Mouse (Mus musculus): Measurements from ENCODE around the gene Foxs1. TPM values are rescaled to one million over a fixed set of nuclear protein-coding genes. Genes with fewer than 3 reads are reported as not detected.

Gene Foxs1
- polyA plus RNA-seq, 1 experiment: not detected

GRCm38 (mm10) chr2:152899011-152899410, 34.0 kb downstream of the Foxs1 start:
- H3K27me3 ChIP-seq (ENCODE audit: control insufficient read depth): peaks cover 3% of the 10 kb centered on the region
- peaks cover 1% of the 10 kb centered on the region; the same call in 1 of the 2 replicates for H3K4me1 ChIP-seq (ENCODE audit: control insufficient read depth)
- H3K4me3 ChIP-seq (replicated peaks): no peak overlapping the region
- peaks cover 54% of the 10 kb centered on the region for H3K36me3 ChIP-seq (ENCODE audit: control insufficient read depth)
- TF ChIP-seq GATA1 (IDR thresholded peaks at IDR 0.05; ENCODE audit: low read length): no peak
- no peak for TF ChIP-seq TAL1 (IDR thresholded peaks at IDR 0.05; ENCODE audit: low read length)
- H3K9me3 ChIP-seq (ENCODE audit: control insufficient read depth, low read length): no peaks in the 10 kb centered on the region; the same call in 1 of the 2 replicates

GRCm38 (mm10) chr2:152896926-152897325, 36.1 kb downstream of the Foxs1 start:
- peaks cover 74% of the 10 kb centered on the region for H3K36me3 ChIP-seq (ENCODE audit: control insufficient read depth)
- H3K4me1 ChIP-seq (ENCODE audit: control insufficient read depth): peaks cover 1% of the 10 kb centered on the region; the same call in 1 of the 2 replicates
- H3K9me3 ChIP-seq (ENCODE audit: control insufficient read depth, low read length): peaks cover 2% of the 10 kb centered on the region; the same call in 1 of the 2 replicates
- peaks cover 3% of the 10 kb centered on the region for H3K27me3 ChIP-seq (ENCODE audit: control insufficient read depth)
- H3K4me3 ChIP-seq (replicated peaks): no peak overlapping the region
- TF ChIP-seq TAL1 (IDR thresholded peaks at IDR 0.05; ENCODE audit: low read length) (no peak), GATA1 (IDR thresholded peaks at IDR 0.05; ENCODE audit: low read length) (no peak)

- Histone ChIP-seq H3K27me3 (ENCODE audit: control insufficient read depth) (no peaks in the 10 kb centered on the region; the same call in 1 of the 2 replicates), H3K36me3 (ENCODE audit: control insufficient read depth) (peaks cover 79% of the 10 kb centered on the region), H3K4me1 (ENCODE audit: control insufficient read depth) (no peaks in the 10 kb centered on the region), H3K9me3 (ENCODE audit: control insufficient read depth, low read length) (peaks cover 2% of the 10 kb centered on the region; the same call in 1 of the 2 replicates), H3K4me3 (replicated peaks) (no peak overlapping the region)
- TF ChIP-seq TAL1 (IDR thresholded peaks at IDR 0.05; ENCODE audit: low read length) (no peak), GATA1 (IDR thresholded peaks at IDR 0.05; ENCODE audit: low read length) (no peak)
Measured at GRCm38 (mm10) chr2:152895834-152896233, 37.2 kb downstream of the Foxs1 start.

GRCm38 (mm10) chr2:152888774-152889173, 44.2 kb downstream of the Foxs1 start:
- H3K9me3 ChIP-seq (ENCODE audit: control insufficient read depth, low read length): peaks cover 2% of the 10 kb centered on the region; the same call in 1 of the 2 replicates
- no peak overlapping the region for H3K4me3 ChIP-seq (replicated peaks)
- peaks cover 97% of the 10 kb centered on the region for H3K36me3 ChIP-seq (ENCODE audit: control insufficient read depth)
- H3K27me3 ChIP-seq (ENCODE audit: control insufficient read depth): no peaks in the 10 kb centered on the region; the same call in 1 of the 2 replicates
- H3K4me1 ChIP-seq (ENCODE audit: control insufficient read depth): no peaks in the 10 kb centered on the region
- TF ChIP-seq GATA1 (IDR thresholded peaks at IDR 0.05; ENCODE audit: low read length) (no peak), TAL1 (IDR thresholded peaks at IDR 0.05; ENCODE audit: low read length) (no peak)

- no peaks in the 10 kb centered on the region for H3K4me1 ChIP-seq (ENCODE audit: control insufficient read depth)
- peaks cover 97% of the 10 kb centered on the region for H3K36me3 ChIP-seq (ENCODE audit: control insufficient read depth)
- no peaks in the 10 kb centered on the region; the same call in 1 of the 2 replicates for H3K27me3 ChIP-seq (ENCODE audit: control insufficient read depth)
- no peak for TF ChIP-seq GATA1 (IDR thresholded peaks at IDR 0.05; ENCODE audit: low read length)
- TF ChIP-seq TAL1 (IDR thresholded peaks at IDR 0.05; ENCODE audit: low read length): no peak
- H3K9me3 ChIP-seq (ENCODE audit: control insufficient read depth, low read length): no peaks in the 10 kb centered on the region
- no peak overlapping the region for H3K4me3 ChIP-seq (replicated peaks)
Measured at GRCm38 (mm10) chr2:152887230-152887629, 45.8 kb downstream of the Foxs1 start.

- Histone ChIP-seq H3K9me3 (ENCODE audit: control insufficient read depth, low read length) (no peaks in the 10 kb centered on the region), H3K27me3 (ENCODE audit: control insufficient read depth) (no peaks in the 10 kb centered on the region), H3K36me3 (ENCODE audit: control insufficient read depth) (peaks cover 99% of the 10 kb centered on the region), H3K4me3 (replicated peaks) (no peak overlapping the region), H3K4me1 (ENCODE audit: control insufficient read depth) (no peaks in the 10 kb centered on the region)
- TF ChIP-seq TAL1 (IDR thresholded peaks at IDR 0.05; ENCODE audit: low read length) (no peak), GATA1 (IDR thresholded peaks at IDR 0.05; ENCODE audit: low read length) (no peak)
Measured at GRCm38 (mm10) chr2:152884101-152884645, 48.8 kb downstream of the Foxs1 start.

Other genes starting within 250 kb of the Foxs1 start
- 0.19 and 0.30 TPM in 2 replicates for gene Mcts2, start 246.2 kb downstream of the Foxs1 start, polyA plus RNA-seq (2012)
- 0.75 and 1.2 TPM in 2 replicates for gene Id1, start 197.0 kb downstream of the Foxs1 start, polyA plus RNA-seq (2012)
- gene Cox4i2, start 179.0 kb downstream of the Foxs1 start, polyA plus RNA-seq (2012): not detected in 2 replicates
- gene Bcl2l1, start 101.5 kb downstream of the Foxs1 start, polyA plus RNA-seq (2012): 212 and 213 TPM in 2 replicates
- 4.9 and 5.7 TPM in 2 replicates for gene Tpx2, start 85.2 kb downstream of the Foxs1 start, polyA plus RNA-seq (2012)
- not detected in 2 replicates for gene Mylk2, start 21.9 kb downstream of the Foxs1 start, polyA plus RNA-seq (2012)
- not detected in 2 replicates for gene Dusp15, start 18.5 kb upstream of the Foxs1 start, polyA plus RNA-seq (2012)
- gene Ttll9, start 29.3 kb upstream of the Foxs1 start, polyA plus RNA-seq (2012): not detected in 2 replicates
- 1.2 and 1.4 TPM in 2 replicates for gene Pdrg1, start 82.2 kb upstream of the Foxs1 start, polyA plus RNA-seq (2012)
- gene Xkr7, start 98.6 kb upstream of the Foxs1 start, polyA plus RNA-seq (2012): not detected in 2 replicates
- 0.02 TPM in 1 of 2 replicates, not detected in the other for gene Ccm2l, start 132.7 kb upstream of the Foxs1 start, polyA plus RNA-seq (2012)
- 0.09 and 0.13 TPM in 2 replicates for gene Hck, start 175.3 kb upstream of the Foxs1 start, polyA plus RNA-seq (2012)
- gene Tm9sf4, start 228.1 kb upstream of the Foxs1 start, polyA plus RNA-seq (2012): 2.4 and 2.8 TPM in 2 replicates